Mouse (Mus musculus) myocyte (in vitro differentiated cells): ENCODE measurements around the gene Rgsl1.

Experiments
- POLR2A ChIP-seq: IDR thresholded peaks from one replicate; pipeline ENCODE4 v1.6.1; 2011; ENCODE audit warnings: low read depth, mild to moderate bottlenecking, control low read depth, moderate library complexity; ENCODE audit not compliant: insufficient read length
- POLR2AphosphoS2 ChIP-seq: IDR thresholded peaks from one replicate; pipeline ENCODE4 v1.6.1; 2011; ENCODE audit warnings: low read depth, control low read depth; ENCODE audit not compliant: insufficient read length

DNA sequence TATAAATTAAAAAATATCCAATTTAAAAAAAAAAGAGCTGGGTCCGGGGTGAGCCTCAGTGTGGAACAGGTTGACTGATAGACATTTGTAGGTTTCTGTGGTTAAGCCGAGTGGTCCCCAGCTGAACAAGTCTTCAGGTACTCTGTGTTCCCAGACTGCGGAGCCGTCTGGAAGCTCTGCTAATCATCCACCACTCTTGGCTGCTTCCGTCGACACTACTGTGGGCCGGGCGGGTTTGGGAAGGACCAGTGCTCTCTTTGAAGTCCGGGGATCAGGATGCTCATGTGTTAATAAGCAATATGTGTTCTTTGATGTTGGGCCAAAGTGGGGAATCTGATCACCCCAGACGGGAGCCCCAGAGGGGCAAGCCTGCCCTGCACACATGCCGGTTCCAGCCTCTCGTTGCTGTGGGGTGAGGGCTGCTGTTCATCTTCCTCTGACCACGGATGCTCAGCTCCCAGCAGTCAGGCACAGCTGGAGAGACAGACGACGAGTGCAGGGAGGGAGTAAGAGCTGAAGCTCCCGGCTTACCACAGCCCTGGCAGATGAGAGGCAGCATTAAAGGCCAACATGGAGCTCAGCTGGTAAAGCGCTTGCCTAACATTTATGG, 42.2 kb upstream of the Rgsl1 start:
- TF ChIP-seq POLR2A (no peak), POLR2AphosphoS2 (no peak)
